Mouse (Mus musculus) forebrain, embryonic 11.5 days (tissue): ENCODE results near the gene Gm10134. TPM values are rescaled to one million over a fixed set of nuclear protein-coding genes. Genes with fewer than 3 reads are reported as not detected.

Source experiments
- ATAC-seq: fragments of 200-750 bp; cut with Nextera tagmentation; replicated peaks from 2 replicates; pipeline ENCODE4 v1.8.0; 2017; ENCODE audit warnings: moderate TSS enrichment; ENCODE audit not compliant: low FRiP score
- DNase-seq: peaks from one replicate; pipeline ENCODE4 v3.0.0-alpha.2; 2017; ENCODE audit warnings: low spot score
- H3K27ac ChIP-seq: fragments of 300-500 bp; sonication (generic); 2 replicates; pipeline ENCODE4 v1.5.1; 2014; ENCODE audit warnings: low read depth, low read length
- H3K27me3 ChIP-seq: fragments of 300-500 bp; sonication (generic); 2 replicates; pipeline ENCODE4 v1.6.1; 2014; ENCODE audit warnings: mild to moderate bottlenecking, low read length, mixed read lengths; ENCODE audit not compliant: control insufficient read depth, insufficient read depth
- H3K36me3 ChIP-seq: fragments of 300-500 bp; sonication (generic); 2 replicates; pipeline ENCODE4 v1.6.1; 2014; ENCODE audit warnings: mild to moderate bottlenecking, low read length, moderate library complexity, mixed read lengths; ENCODE audit not compliant: control insufficient read depth, insufficient read depth
- H3K4me1 ChIP-seq: fragments of 300-500 bp; sonication (generic); replicated peaks from 2 replicates; pipeline ENCODE4 v1.6.1; 2014; ENCODE audit warnings: low read length, mixed read lengths; ENCODE audit not compliant: control insufficient read depth, insufficient read depth
- H3K4me2 ChIP-seq: fragments of 300-500 bp; sonication (generic); 2 replicates; pipeline ENCODE4 v1.6.1; 2014; ENCODE audit warnings: low read depth, mild to moderate bottlenecking, low read length, moderate library complexity, mixed read lengths; ENCODE audit not compliant: severe bottlenecking
- H3K4me3 ChIP-seq: fragments of 300-500 bp; sonication (generic); 2 replicates; pipeline ENCODE4 v1.5.1; 2014; ENCODE audit warnings: low read depth, low read length
- H3K9ac ChIP-seq: fragments of 300-500 bp; sonication (generic); 2 replicates; pipeline ENCODE4 v1.6.1; 2014; ENCODE audit warnings: low read length
- H3K9me3 ChIP-seq: fragments of 300-500 bp; sonication (generic); 2 replicates; pipeline ENCODE4 v1.6.1; 2016; ENCODE audit warnings: low read length, mixed read lengths; ENCODE audit not compliant: control insufficient read depth
- WGBS: fragments of 180-500 bp; shearing (Covaris S2); extraction: QIAGEN DNeasy Blood & Tissue Kit; methylation state at CpG from one replicate; pipeline ENCODE4 v1.1.7; 2014; 5-methylcytosine and 5-hydroxymethylcytosine counted together
- polyA plus RNA-seq: library from polyadenylated mRNA; unstranded; fragments of >200 nt; fragmentation: Nextera tagmentation; extraction: Ambion mirVana; gene quantifications from 2 replicates; pipeline ENCODE4 v1.2.1, GENCODE M21; 2014

Gene Gm10134
- polyA plus RNA-seq, 1 experiment from 2014 or later, result not detected

GRCm38 (mm10) chr2:28537995-28538816, 32.3 kb downstream of the Gm10134 start:
- DNase-seq (no peak), ATAC-seq (no peak)
- WGBS, result 75% methylated on average over 8 of the region's 8 CpGs
- H3K36me3 ChIP-seq, result no peaks in the 10 kb centered on the region; the same call in 1 of the 2 replicates
- H3K4me2 ChIP-seq, result no peak overlapping the region
- H3K27ac ChIP-seq, result no peak overlapping the region
- no peak overlapping the region for H3K4me3 ChIP-seq
- peaks cover 22% of the 10 kb centered on the region; the same call in 1 of the 2 replicates for H3K4me1 ChIP-seq
- H3K9ac ChIP-seq, result no peak overlapping the region
- no peaks in the 10 kb centered on the region for H3K9me3 ChIP-seq
- no peaks in the 10 kb centered on the region for H3K27me3 ChIP-seq

DNA sequence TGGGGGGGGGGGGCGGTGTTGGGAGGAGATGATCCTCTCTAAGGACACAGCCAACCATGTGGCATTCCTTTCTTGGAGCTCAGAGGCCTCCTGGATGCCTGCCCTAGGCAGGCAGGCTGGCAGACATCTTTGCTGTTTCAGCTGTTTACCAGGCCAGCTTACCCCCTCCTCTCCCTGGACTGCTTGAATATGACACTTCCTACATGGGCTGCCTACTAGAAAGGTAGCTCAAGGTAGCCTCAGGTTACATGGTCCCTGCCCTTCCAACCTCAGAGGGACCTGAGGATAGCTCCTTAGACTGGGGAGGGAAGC, 32.9 kb downstream of the Gm10134 start:
- Histone ChIP-seq H3K4me3 (no peak overlapping the region), H3K9ac (no peak overlapping the region), H3K4me2 (no peak overlapping the region), H3K27me3 (no peaks in the 10 kb centered on the region), H3K4me1 (peaks cover 19% of the 10 kb centered on the region; the same call in 1 of the 2 replicates), H3K27ac (no peak overlapping the region), H3K36me3 (no peaks in the 10 kb centered on the region; the same call in 1 of the 2 replicates), H3K9me3 (no peaks in the 10 kb centered on the region)
- no peak for ATAC-seq
- no peak for DNase-seq
- WGBS, result 67% methylated on average over 1 of the region's 1 CpGs

- H3K9me3 ChIP-seq, result no peaks in the 10 kb centered on the region
- WGBS, result 62% methylated on average over 7 of the region's 7 CpGs
- peak overlapping the region; percentile 20; the same call in 1 of the 2 replicates for H3K9ac ChIP-seq
- no peak overlapping the region for H3K4me3 ChIP-seq
- ATAC-seq (0 out of 2 replicates have a peak, but pooled peaks have one; percentile 31), DNase-seq (no peak)
- H3K4me1 ChIP-seq, result peaks cover 16% of the 10 kb centered on the region; the same call in 1 of the 2 replicates
- H3K4me2 ChIP-seq, result no peak overlapping the region
- no peak overlapping the region for H3K27ac ChIP-seq
- H3K27me3 ChIP-seq, result no peaks in the 10 kb centered on the region
- H3K36me3 ChIP-seq, result no peaks in the 10 kb centered on the region; the same call in 1 of the 2 replicates
Measured at GRCm38 (mm10) chr2:28539206-28539605, 33.3 kb downstream of the Gm10134 start.

DNA sequence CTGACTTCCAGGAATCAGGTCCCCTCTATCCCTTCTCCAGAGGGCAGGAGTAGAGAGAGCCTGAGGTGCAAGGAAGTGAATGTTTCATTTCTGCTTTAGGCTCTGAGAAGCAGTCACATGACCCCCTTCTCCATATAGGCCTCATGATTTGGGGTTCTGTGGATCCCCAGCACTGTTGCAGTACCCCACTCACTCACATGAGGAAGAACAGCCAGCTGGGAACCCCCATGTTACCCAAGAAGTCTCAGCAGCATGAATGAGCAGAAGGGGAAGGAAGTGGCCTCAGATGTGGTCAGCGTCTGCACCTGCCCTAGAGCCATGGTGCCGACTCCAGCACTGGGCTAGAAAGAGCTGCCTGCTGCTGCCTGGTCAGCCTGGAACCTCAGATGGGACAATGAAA, 34.1 kb downstream of the Gm10134 start:
- H3K27me3 ChIP-seq, result no peaks in the 10 kb centered on the region
- H3K4me3 ChIP-seq, result no peak overlapping the region
- H3K9me3 ChIP-seq, result no peaks in the 10 kb centered on the region
- no peak for DNase-seq
- no peak overlapping the region for H3K9ac ChIP-seq
- H3K27ac ChIP-seq, result no peak overlapping the region
- no peak for ATAC-seq
- 87% methylated on average over 2 of the region's 2 CpGs for WGBS
- H3K36me3 ChIP-seq, result no peaks in the 10 kb centered on the region; the same call in 1 of the 2 replicates
- peaks cover 14% of the 10 kb centered on the region; the same call in 1 of the 2 replicates for H3K4me1 ChIP-seq
- no peak overlapping the region for H3K4me2 ChIP-seq

DNA sequence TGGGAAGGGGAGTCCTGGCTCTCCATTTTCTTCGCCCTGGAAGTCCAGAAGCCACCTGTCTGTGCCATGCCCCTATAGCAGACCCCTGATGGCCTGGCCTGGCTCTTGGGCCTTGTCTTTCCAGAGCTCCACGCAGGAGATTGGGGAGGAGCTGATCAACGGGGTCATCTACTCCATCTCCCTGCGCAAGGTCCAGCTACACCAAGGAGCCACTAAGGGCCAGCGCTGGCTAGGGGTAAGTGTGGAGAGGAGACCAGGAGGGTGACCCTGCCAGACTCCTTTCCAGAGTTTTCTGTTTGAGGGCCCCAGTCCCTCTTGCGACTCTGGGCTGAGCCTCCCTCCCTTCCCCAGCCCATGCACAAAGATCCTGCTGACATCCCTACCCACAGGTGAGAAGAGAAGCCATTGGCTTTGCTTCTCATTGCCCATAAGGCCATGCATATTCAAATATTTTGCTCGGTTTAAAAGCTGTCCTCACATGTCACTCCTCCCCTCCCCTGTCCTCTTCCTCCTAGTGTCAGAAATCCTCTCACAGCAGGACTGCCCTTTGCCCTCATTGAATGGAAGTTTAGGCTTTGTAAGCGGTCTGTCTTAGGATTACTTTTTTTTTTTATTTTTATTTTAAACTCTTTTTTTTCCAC, 34.8 kb downstream of the Gm10134 start:
- H3K9ac ChIP-seq, result no peak overlapping the region
- no peaks in the 10 kb centered on the region for H3K9me3 ChIP-seq
- no peaks in the 10 kb centered on the region; the same call in 1 of the 2 replicates for H3K36me3 ChIP-seq
- peaks cover 10% of the 10 kb centered on the region; the same call in 1 of the 2 replicates for H3K4me1 ChIP-seq
- whole genome bisulfite sequencing, result 84% methylated on average over 8 of the region's 8 CpGs
- DNase-seq (no peak), ATAC-seq (no peak)
- H3K27ac ChIP-seq, result no peak overlapping the region
- no peaks in the 10 kb centered on the region for H3K27me3 ChIP-seq
- H3K4me2 ChIP-seq, result no peak overlapping the region
- no peak overlapping the region for H3K4me3 ChIP-seq

GRCm38 (mm10) chr2:28543894-28544293, 38.0 kb downstream of the Gm10134 start:
- H3K36me3 ChIP-seq, result no peaks in the 10 kb centered on the region; the same call in 1 of the 2 replicates
- ATAC-seq, result no peak

GRCm38 (mm10) chr2:28545976-28546375, 40.1 kb downstream of the Gm10134 start:
- no peak overlapping the region for H3K27ac ChIP-seq

More at GRCm38 (mm10) chr2:28543894-28544293, 38.0 kb downstream of the Gm10134 start:
- Histone ChIP-seq H3K4me2 (no peak overlapping the region), H3K4me1 (no peaks in the 10 kb centered on the region; the same call in 1 of the 2 replicates), H3K9ac (no peak overlapping the region), H3K27me3 (no peaks in the 10 kb centered on the region), H3K27ac (no peak overlapping the region), H3K4me3 (no peak overlapping the region), H3K9me3 (no peaks in the 10 kb centered on the region)
- DNase-seq, result no peak
- WGBS, result 95% methylated on average over 8 of the region's 8 CpGs

GRCm38 (mm10) chr2:28546560-28546959, 40.7 kb downstream of the Gm10134 start:
- DNase-seq, result no peak
- Histone ChIP-seq H3K9me3 (no peaks in the 10 kb centered on the region), H3K4me3 (no peak overlapping the region), H3K4me2 (no peak overlapping the region), H3K9ac (no peak overlapping the region), H3K27ac (no peak overlapping the region), H3K36me3 (no peaks in the 10 kb centered on the region; the same call in 1 of the 2 replicates), H3K4me1 (no peaks in the 10 kb centered on the region), H3K27me3 (no peaks in the 10 kb centered on the region)
- no peak for ATAC-seq
- WGBS, result 86% methylated on average over 6 of the region's 6 CpGs

More at GRCm38 (mm10) chr2:28545976-28546375, 40.1 kb downstream of the Gm10134 start:
- H3K4me3 ChIP-seq, result no peak overlapping the region
- no peaks in the 10 kb centered on the region; the same call in 1 of the 2 replicates for H3K36me3 ChIP-seq
- H3K9me3 ChIP-seq, result no peaks in the 10 kb centered on the region
- H3K4me2 ChIP-seq, result no peak overlapping the region
- no peak for DNase-seq
- H3K9ac ChIP-seq, result no peak overlapping the region
- ATAC-seq, result no peak
- H3K4me1 ChIP-seq, result no peaks in the 10 kb centered on the region
- H3K27me3 ChIP-seq, result no peaks in the 10 kb centered on the region
